Mouse (Mus musculus): ENCODE data around the gene Grhpr. TPM values are rescaled to one million over a fixed set of nuclear protein-coding genes. Genes with fewer than 3 reads are reported as not detected.

Gene Grhpr
- total and polyA plus RNA-seq, 3 experiments, result 76.6 to 204 (median 107) TPM

- dilution Hi-C loops (cut with MboI; ENCODE audit: extremely low pct_ligation_motif_present, extremely low pct_unique_long_range_greater_than_20kb, low sequenced_read_pairs), result no loop called here
- H3K9me3 ChIP-seq (replicated peaks; ENCODE audit: low read length), result no peaks in the 10 kb centered on the region
- DNase-seq (ENCODE audit: extremely low read depth), result no peak
- H3K27ac ChIP-seq (ENCODE audit: insufficient read depth, low read depth), result no peak overlapping the region
- no peak overlapping the region for H3K4me3 ChIP-seq (replicated peaks in 1 of 3; ENCODE audit: low read depth in 2 of 3, low read length in 2 of 3, poor library complexity in 1 of 3)
- in situ Hi-C loops (cut with MboI; ENCODE audit: low pct_ligation_motif_present, low pct_unique_long_range_greater_than_20kb, low sequenced_read_pairs), result no loop called here
- H3K79me2 ChIP-seq (replicated peaks; ENCODE audit: control insufficient read depth, extremely low read depth, insufficient read depth, poor library complexity, severe bottlenecking), result no peaks in the 10 kb centered on the region
- TF ChIP-seq ETS1 (conservative IDR thresholded peaks at IDR 0.05; ENCODE audit: low read depth, low read length), result no peak
- no peak for TF ChIP-seq SIN3A (IDR thresholded peaks at IDR 0.05; ENCODE audit: low read length)
- no peak for TF ChIP-seq MXI1 (IDR thresholded peaks at IDR 0.05; ENCODE audit: low read depth, low read length)
- TF ChIP-seq E2F4 (IDR thresholded peaks at IDR 0.05; ENCODE audit: insufficient replicate concordance, low read depth, low read length), result no peak
- TF ChIP-seq EP300 (IDR thresholded peaks at IDR 0.05; ENCODE audit: low read length), result no peak
- TF ChIP-seq GABPA (IDR thresholded peaks at IDR 0.05; ENCODE audit: insufficient replicate concordance, low read depth, low read length), result no peak
- TF ChIP-seq ELF1 (IDR thresholded peaks at IDR 0.05; ENCODE audit: low read depth, low read length), result no peak
- TF ChIP-seq RAD21 (IDR thresholded peaks at IDR 0.05; ENCODE audit: low read depth, low read length), result no peak
- TF ChIP-seq USF1 (IDR thresholded peaks at IDR 0.05; ENCODE audit: low read depth, low read length), result no peak
- TF ChIP-seq NELFE (IDR thresholded peaks at IDR 0.05; ENCODE audit: low read depth, low read length), result no peak
- no peak for TF ChIP-seq JUND (conservative IDR thresholded peaks at IDR 0.05; ENCODE audit: low read depth, low read length)
- TF ChIP-seq HCFC1 (IDR thresholded peaks at IDR 0.05; ENCODE audit: low read depth, low read length), result no peak
- TF ChIP-seq MAX (IDR thresholded peaks at IDR 0.05; ENCODE audit: low read length), result no peak
- H3K4me2 ChIP-seq (ENCODE audit: insufficient read depth, low read depth, poor library complexity, severe bottlenecking), result no peak overlapping the region
- peaks cover 0 to 9% of the 10 kb centered on the region in 2 experiments; a peak in 2 of 4 replicates for H3K4me1 ChIP-seq (ENCODE audit: control insufficient read depth in 1 of 2, insufficient read depth in 2 of 2)
- no peaks in the 10 kb centered on the region for H3K27me3 ChIP-seq (replicated peaks)
- peaks cover 12 to 42% of the 10 kb centered on the region in 2 experiments for H3K36me3 ChIP-seq (replicated peaks in 1 of 2; ENCODE audit: control insufficient read depth in 1 of 2, insufficient read depth in 1 of 2, low read length in 1 of 2)
- H3K9ac ChIP-seq (ENCODE audit: insufficient read depth, low read depth), result no peak overlapping the region
These were observed 55.4 kb downstream of the Grhpr start for GRCm38 (mm10) chr4:45036571-45036970.

- TF ChIP-seq CHD1 (IDR thresholded peaks at IDR 0.05; ENCODE audit: low read depth, low read length) (no peak), ETS1 (conservative IDR thresholded peaks at IDR 0.05; ENCODE audit: low read depth, low read length) (no peak), MAZ (IDR thresholded peaks at IDR 0.05; ENCODE audit: low read depth, low read length) (no peak), IRF4 (IDR thresholded peaks at IDR 0.05; ENCODE audit: low read depth, low read length) (no peak), POLR2A (IDR thresholded peaks at IDR 0.05; ENCODE audit: low read depth, low read length) (no peak), E2F4 (IDR thresholded peaks at IDR 0.05; ENCODE audit: insufficient replicate concordance, low read depth, low read length) (no peak), MXI1 (IDR thresholded peaks at IDR 0.05; ENCODE audit: low read depth, low read length) (no peak), ZMIZ1 (IDR thresholded peaks at IDR 0.05; ENCODE audit: low read depth, low read length) (no peak), SMC3 (IDR thresholded peaks at IDR 0.05; ENCODE audit: low read depth, low read length) (no peak), NRF1 (IDR thresholded peaks at IDR 0.05; ENCODE audit: low read depth, low read length) (no peak), MAFK (IDR thresholded peaks at IDR 0.05; ENCODE audit: insufficient replicate concordance, low read length) (no peak), TBP (conservative IDR thresholded peaks at IDR 0.05; ENCODE audit: low read depth, low read length) (no peak), PAX5 (IDR thresholded peaks at IDR 0.05; ENCODE audit: low read length) (no peak), NELFE (IDR thresholded peaks at IDR 0.05; ENCODE audit: low read depth, low read length) (no peak), ELF1 (IDR thresholded peaks at IDR 0.05; ENCODE audit: low read depth, low read length) (no peak), TCF12 (IDR thresholded peaks at IDR 0.05; ENCODE audit: low read depth, low read length) (no peak)
- Histone ChIP-seq H3K4me2 (ENCODE audit: insufficient read depth, low read depth, poor library complexity, severe bottlenecking) (no peak overlapping the region), H3K4me3 (replicated peaks in 1 of 3; ENCODE audit: low read depth in 2 of 3, low read length in 2 of 3, poor library complexity in 1 of 3) (no peak overlapping the region), H3K27me3 (replicated peaks) (no peaks in the 10 kb centered on the region), H3K36me3 (replicated peaks in 1 of 2; ENCODE audit: control insufficient read depth in 1 of 2, insufficient read depth in 1 of 2, low read length in 1 of 2) (peaks cover 5 to 31% of the 10 kb centered on the region in 2 experiments), H3K79me2 (replicated peaks; ENCODE audit: control insufficient read depth, extremely low read depth, insufficient read depth, poor library complexity, severe bottlenecking) (no peaks in the 10 kb centered on the region), H3K9ac (ENCODE audit: insufficient read depth, low read depth) (no peak overlapping the region), H3K4me1 (ENCODE audit: control insufficient read depth in 1 of 2, insufficient read depth in 2 of 2) (peaks cover 0 to 9% of the 10 kb centered on the region in 2 experiments; a peak in 2 of 4 replicates), H3K27ac (ENCODE audit: insufficient read depth, low read depth) (no peak overlapping the region), H3K9me3 (replicated peaks; ENCODE audit: low read length) (no peaks in the 10 kb centered on the region)
- in situ Hi-C loops (cut with MboI; ENCODE audit: low pct_ligation_motif_present, low pct_unique_long_range_greater_than_20kb, low sequenced_read_pairs) (no loop called here), dilution Hi-C loops (cut with MboI; ENCODE audit: extremely low pct_ligation_motif_present, extremely low pct_unique_long_range_greater_than_20kb, low sequenced_read_pairs) (no loop called here)
- no peak for DNase-seq (ENCODE audit: extremely low read depth)
These were observed 56.5 kb downstream of the Grhpr start for GRCm38 (mm10) chr4:45037455-45038410.
